Mouse (Mus musculus) adrenal gland, postnatal 14 days (tissue): Measurements from ENCODE around the gene Selenbp2. TPM values are rescaled to one million over a fixed set of nuclear protein-coding genes. Genes with fewer than 3 reads are reported as not detected.
"Not testable (repeated sequence)": the region's sequence is repeated elsewhere in the genome, so short reads cannot be mapped to it uniquely, and the experiment has no call there.

Experiments used
- DNase-seq: peaks from one replicate; pipeline ENCODE4 v3.0.0; 2021; ENCODE audit warnings: mixed read lengths
- total RNA-seq: library from RNA; stranded (reverse); gene quantifications from 2 replicates; pipeline ENCODE4 v1.2.3, GENCODE M21; 2021

Gene Selenbp2
- total RNA-seq, 1 experiment from 2014 or later: 89.6 TPM

DNA sequence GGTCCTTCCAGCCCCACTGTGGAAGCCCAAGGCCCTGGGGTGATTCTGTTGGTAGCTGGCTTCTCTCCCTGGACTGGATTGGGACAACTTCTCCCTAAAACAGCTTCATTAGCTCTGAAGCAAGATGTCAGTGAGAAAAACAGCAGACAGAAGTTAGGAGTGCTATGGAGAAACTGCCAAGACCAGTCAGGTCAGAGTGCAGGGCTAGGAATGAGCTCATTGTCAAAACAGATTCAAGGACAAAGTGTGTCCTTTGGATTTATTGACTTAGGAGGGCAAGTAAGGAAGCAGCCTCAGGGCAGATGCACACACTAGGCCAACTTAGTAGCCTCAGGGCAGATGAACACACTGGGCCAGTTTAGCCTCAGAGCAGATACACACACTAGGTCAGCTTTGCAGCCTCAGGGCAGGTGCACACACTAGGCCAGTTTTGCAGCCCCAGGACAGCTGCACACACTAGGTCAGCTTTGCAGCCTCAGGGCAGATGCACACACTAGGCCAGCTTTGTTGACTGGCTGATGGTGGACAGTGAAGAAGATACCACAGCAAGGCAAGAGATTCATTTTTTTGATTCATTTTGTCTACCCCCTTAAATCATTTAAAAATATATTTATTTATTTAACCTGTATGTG lies 2.6 kb upstream of the Selenbp2 start:
- DNase-seq: peak; percentile 18

GRCm38 (mm10) chr3:94691694-94692093 lies 1.7 kb upstream of the Selenbp2 start:
- not testable (repeated sequence) for DNase-seq

DNA sequence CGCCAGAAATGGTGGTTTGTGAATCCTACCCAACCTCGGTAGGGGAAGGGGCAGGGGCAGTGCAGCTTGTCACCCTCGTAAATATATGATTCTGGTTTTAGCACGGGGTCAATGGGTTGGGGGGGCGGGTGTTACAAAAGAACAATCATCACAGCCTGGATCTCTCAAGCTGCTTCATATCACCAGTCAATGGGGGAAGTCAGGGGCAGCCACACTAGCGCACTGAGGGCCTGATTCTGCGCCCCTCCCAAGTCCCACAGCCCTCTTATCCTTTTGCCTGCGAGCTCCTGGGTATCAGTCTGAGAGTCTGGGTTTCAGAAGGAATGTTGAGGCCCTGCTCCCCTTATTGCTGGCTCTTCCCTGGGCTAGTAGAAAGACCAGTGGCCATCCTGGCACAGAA lies 518 bp downstream of the Selenbp2 start:
- not testable (repeated sequence) for DNase-seq

- DNase-seq: not testable (repeated sequence)
These were observed 2.2 kb downstream of the Selenbp2 start for GRCm38 (mm10) chr3:94695591-94695990.

DNA sequence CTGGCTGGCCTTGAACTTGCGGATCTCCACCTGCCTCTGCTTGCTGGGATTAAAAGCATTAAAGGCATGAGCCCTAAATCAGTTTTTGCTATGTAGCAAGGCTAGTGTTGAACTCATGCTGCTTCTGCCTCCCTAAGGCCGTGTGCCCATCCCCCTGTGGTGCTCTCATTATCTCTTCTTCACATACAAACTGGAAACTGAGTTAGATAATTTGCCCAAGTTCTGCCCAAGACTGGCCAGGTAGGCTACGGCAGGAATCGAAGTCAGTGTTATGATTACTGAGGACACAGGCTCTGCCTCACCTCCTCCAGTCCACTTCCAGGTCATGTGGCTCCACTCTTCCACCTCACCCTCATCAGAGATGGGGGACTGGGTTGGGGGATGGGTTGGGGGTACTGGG lies 2.9 kb downstream of the Selenbp2 start:
- not testable (repeated sequence) for DNase-seq

GRCm38 (mm10) chr3:94702163-94702810 lies 8.9 kb downstream of the Selenbp2 start:
- not testable (repeated sequence) for DNase-seq

- no peak for DNase-seq
These were observed 9.5 kb downstream of the Selenbp2 start for GRCm38 (mm10) chr3:94702856-94703255.

DNA sequence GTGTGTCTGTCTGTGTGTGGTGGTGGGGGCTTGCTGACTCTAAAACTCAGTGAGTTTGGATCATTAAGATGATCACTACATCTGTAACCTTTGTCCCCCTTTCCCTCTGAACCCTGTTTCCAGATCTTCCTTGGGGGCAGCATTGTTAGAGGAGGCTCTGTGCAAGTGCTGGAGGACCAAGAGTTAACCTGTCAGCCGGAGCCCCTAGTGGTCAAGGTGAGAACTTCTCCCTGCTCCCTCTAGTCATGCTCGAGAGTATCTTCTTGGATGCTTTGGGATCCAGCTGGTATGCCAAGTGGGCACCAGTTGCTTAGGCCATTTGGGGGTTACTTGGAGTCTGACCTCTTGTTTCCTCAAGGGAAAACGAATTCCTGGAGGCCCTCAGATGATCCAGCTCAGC lies 10.0 kb downstream of the Selenbp2 start:
- peak; percentile 33 for DNase-seq

GRCm38 (mm10) chr3:94710591-94710990 lies 17.2 kb downstream of the Selenbp2 start:
- not testable (repeated sequence) for DNase-seq

DNA sequence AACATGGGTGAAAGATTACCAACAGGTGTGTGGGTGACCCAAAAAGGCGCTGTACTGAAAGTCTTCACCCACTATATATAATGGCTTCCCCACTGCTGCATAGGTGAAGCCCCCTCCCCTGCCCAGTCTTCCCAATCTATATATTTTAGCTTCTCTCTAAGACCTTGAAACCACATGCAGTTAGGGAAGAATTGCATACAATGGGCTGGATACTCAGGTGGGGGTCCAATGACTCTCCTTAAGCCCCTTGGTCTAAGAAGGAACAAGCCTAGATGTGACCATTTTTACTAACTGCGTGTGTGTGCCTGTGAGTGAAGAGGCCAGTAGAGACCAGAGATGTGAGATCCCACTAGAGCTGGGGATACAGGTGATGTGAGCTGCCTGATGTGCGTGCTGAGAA lies 20.1 kb downstream of the Selenbp2 start:
- not testable (repeated sequence) for DNase-seq

GRCm38 (mm10) chr3:94718253-94718652 lies 24.9 kb downstream of the Selenbp2 start:
- DNase-seq: not testable (repeated sequence)

- peak; percentile 24 for DNase-seq
These were observed 30.3 kb downstream of the Selenbp2 start for GRCm38 (mm10) chr3:94723637-94724036.

GRCm38 (mm10) chr3:94745691-94746090 lies 52.3 kb downstream of the Selenbp2 start:
- DNase-seq: no peak

Other genes starting within 250 kb of the Selenbp2 start
- not detected in 2 replicates for gene Oaz3, start 249.6 kb upstream of the Selenbp2 start, total RNA-seq
- gene Celf3, start 215.3 kb upstream of the Selenbp2 start, total RNA-seq: 21.8 and 28.1 TPM in 2 replicates
- 4.0 and 4.4 TPM in 2 replicates for gene Riiad1, start 213.2 kb upstream of the Selenbp2 start, total RNA-seq
- gene Snx27, start 110.8 kb upstream of the Selenbp2 start, total RNA-seq: 35.7 and 37.5 TPM in 2 replicates
- not detected in 2 replicates for gene Gm10972, start 50.4 kb upstream of the Selenbp2 start, total RNA-seq
- gene Tuft1, start 34.7 kb upstream of the Selenbp2 start, total RNA-seq: 7.1 and 7.4 TPM in 2 replicates
- gene Cgn, start 92.9 kb downstream of the Selenbp2 start, total RNA-seq: 2.0 and 3.3 TPM in 2 replicates
- gene Pogz, start 144.0 kb downstream of the Selenbp2 start, total RNA-seq: 29.1 and 31.4 TPM in 2 replicates
- 262 and 280 TPM in 2 replicates for gene Psmb4, start 193.4 kb downstream of the Selenbp2 start, total RNA-seq
- gene Selenbp1, start 239.5 kb downstream of the Selenbp2 start, total RNA-seq: 68.0 and 87.5 TPM in 2 replicates